Mouse (Mus musculus) spleen, adult 12 weeks (tissue): ENCODE results near the gene Hs2st1.

Experiments
- DNase-seq: peaks from one replicate; pipeline ENCODE4 v3.0.0; 2022; ENCODE audit warnings: low spot score

Hs2st1 gene

DNA sequence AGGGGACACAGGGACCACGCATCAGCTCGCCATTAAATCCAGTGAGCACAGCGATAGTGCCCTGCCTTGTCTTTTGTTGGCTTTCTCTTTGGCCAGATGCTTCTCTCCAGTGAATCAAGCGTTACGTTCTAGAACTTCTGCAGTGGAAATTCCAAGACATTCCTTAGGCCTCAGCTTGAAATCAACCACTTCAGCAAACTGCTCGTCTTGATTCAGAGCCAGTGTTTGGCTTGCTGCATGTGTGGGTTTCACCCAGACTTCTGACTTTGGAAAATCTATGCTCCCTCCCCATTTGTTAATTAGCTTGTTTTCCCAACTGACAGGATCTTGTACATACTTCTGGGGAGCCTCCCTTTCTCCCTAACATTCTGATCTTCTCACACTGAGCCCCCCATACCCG lies 16.8 kb upstream of the Hs2st1 start:
- no peak for DNase-seq

DNA sequence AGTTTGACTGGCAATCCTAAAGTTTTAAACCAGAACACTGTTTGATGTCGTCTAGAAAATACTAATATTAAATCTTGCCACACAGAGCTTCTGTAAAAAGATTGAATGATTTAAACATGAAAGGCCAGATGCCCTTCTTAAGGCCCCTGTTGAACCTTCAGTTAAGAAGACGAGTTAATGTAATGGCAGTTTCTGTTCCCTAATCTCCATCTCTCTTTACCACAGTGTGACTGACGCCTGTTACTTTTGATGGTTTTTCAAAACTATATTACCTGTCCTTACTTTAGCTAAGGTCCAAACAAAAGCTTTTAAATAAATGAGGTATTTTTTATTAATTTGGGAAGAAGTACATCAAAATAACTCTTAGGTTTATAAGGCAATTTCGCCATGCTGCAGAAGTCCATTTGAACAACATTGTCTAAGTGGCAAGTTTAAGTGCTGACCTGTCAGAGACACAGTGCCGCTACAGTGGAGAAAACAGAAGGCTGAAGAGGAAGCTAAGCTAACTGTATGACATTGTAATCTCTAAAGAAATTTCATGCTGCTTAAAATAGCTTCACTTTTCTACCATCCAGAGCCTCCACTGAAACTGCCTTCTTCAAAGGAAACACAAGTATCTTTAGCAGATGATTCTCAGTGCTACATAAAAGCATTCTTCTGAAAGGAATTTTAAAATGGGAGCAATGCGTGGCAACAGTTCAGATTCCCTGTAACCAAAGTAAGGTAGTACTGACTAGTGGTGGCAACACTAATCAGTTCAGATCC lies 15.0 kb upstream of the Hs2st1 start:
- DNase-seq = no peak

DNA sequence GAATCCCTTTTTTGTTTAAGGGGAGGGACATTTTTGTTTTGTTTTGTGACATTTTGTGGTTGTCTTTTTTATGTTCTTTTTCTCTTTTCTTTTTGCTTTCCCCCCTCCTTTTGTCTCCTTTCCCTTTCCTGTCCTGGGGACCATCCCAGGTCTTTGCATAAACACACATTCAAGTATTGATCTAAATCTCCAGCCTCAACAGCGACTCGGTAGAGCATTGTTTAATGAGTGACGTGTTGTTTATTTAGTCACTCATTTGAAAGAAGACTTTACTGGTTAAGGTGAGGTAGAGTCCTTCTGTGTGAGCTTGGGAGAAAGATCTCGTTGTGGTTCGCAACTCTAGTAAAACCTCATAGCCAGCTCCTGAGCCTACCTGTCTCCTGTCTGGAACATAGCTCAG lies 13.8 kb upstream of the Hs2st1 start:
- no peak for DNase-seq

DNA sequence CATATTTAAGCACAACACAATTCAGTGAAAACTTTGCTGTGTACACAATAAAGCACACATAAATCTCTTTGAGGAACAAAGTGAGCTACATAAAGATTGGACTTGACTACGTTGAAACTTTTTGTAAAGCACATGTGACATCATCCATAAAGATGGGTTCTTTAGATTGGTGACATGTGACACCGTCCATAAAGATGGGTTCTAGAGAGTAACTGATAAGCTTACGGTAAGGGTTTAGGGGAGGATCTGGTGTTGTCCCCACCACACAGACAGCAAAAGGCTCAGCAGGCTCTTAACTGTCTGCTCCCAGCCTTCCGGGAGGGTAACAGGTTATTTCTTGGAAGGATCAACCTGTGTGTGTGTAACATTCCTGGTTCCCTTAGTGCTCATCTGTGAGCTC lies 12.3 kb upstream of the Hs2st1 start:
- no peak for DNase-seq

DNA sequence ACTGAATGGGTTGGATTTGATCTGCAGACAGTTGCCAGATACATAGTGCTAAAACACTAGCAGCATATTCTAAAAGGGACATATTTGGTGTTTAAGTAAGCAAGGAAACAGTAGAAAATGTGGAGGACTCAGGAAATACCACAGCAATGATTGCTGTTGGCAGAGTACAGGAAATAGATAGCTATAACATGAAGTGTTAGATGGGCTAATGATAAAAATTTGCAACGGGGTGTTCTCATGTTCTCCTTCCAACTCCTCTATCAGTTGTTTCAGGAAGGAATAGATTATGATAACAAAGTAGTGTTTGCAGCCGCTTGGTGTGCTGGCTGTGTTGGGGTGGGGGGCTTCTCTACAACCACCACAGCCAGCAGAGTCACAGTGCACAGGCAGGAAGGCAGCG lies 11.9 kb upstream of the Hs2st1 start:
- no peak for DNase-seq

DNA sequence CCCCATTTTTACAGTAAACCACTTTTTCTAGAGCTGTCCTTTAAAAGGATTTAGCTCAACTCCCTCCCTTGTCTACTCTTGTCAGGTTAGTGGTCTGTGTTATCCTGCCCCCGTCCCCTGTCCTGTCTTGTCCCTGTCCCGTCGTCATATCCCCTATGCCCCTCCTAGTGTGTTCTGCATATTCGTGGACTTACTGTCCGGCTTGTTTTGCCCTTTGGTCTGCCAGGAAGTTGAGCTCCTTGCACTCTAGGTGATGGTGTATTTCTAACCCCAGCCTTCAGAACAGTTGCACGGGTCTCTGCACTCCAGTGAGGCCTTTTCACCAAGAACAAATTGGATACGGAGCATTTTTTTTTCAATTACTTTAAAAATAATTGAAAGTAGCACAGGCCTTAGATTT lies 10.3 kb upstream of the Hs2st1 start:
- no peak for DNase-seq

DNA sequence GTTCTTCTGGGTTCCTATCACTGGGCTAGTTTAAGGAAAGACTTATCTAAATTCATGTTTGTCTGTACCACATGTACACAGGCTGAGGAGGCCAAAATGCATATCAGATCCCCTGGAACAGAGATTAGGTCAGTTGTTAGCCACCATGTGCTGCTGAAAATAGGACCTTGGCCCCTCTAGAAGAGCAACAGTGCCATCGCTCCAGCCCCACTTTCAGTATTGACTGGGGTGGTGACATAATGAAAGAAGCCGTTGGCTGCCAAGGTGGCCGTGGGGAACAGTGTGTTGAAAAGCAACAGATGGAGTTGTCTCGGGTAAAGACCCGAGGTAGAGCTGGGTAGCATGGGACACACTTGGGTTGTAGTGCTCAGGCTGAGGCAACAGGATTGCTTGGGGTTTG lies 9.8 kb upstream of the Hs2st1 start:
- no peak for DNase-seq

DNA sequence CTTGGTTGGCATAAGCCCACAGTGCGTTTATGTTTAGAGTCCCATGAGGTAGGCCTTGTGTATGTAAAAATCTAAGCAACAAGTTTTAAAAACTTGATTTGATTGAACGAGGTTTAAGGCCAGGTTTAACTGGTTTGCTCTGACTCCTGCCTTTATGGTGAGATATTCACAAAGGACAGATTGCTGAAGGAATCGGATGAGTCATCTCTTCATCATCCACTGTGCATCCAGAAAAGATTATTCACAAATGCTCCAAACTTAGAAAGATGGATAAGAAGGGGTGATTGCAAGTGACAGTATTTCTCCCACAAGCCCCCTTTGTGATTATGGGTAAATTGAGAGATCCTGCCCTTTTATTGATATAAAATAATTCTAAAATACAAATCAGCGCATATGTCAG lies 8.9 kb upstream of the Hs2st1 start:
- DNase-seq = no peak

DNA sequence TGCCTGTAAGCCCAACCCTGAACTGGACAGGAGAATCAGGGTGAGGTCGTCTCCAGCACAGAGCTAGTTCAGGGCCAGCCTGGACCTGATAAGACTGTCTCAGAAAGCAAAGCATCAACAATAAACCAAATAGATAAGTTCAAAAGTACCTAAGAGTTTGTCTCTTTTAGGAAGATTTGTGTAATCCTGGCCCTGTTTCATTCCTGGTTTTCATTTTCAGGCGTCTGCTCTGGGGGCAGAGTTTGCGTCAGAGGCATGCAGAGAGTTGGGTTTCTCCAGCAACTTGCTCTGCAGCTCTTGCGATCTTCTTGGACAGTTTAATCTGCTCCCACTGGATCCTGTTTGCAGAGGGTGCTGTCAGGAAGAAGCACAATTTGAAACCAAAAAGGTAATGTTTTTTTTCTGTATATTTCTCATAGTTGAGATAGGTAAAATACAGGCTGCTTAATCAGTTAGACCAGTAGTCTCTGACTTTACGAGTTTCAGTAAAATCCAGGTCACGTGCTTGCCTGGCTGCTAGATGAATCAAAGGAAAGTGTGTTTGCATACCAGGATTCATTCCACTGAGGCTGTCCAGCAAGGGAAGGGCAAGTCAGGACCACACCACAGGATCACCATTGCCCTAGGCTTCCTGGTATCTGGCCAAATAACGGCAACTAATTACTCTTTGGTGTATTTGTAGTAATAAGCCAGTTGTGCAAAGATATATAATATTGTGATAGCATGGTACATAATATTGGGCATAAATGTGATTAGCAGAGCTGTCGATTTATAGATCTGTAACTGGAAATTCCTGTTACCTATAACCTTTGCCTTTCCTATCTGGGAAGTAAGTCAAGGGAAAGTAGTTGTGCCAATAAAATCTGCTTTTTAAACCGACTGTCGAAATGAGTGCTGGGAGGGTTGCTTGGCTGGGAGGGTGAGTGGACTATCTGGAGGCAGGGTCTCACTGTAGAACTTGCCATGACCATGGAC lies 7.7 kb upstream of the Hs2st1 start:
- no peak for DNase-seq

DNA sequence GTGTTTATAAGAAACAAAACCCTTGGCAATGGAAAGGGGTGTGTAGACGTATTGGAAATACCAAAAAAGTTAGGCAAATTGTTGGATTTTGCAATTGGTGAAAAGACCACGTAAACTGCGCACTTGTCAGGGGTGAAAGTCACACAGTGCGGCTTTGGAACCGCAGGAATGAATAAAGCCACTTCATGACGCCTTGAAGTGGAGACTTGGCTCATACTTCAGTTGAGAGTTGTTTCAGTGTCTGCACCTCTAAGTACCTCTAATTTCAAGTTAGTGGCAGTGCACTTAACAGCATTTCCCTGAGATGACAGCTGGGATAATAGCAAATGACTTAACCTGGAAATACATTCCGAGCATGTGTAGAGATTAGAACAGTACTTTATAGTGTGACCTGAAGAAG lies 4.3 kb upstream of the Hs2st1 start:
- no peak for DNase-seq

DNA sequence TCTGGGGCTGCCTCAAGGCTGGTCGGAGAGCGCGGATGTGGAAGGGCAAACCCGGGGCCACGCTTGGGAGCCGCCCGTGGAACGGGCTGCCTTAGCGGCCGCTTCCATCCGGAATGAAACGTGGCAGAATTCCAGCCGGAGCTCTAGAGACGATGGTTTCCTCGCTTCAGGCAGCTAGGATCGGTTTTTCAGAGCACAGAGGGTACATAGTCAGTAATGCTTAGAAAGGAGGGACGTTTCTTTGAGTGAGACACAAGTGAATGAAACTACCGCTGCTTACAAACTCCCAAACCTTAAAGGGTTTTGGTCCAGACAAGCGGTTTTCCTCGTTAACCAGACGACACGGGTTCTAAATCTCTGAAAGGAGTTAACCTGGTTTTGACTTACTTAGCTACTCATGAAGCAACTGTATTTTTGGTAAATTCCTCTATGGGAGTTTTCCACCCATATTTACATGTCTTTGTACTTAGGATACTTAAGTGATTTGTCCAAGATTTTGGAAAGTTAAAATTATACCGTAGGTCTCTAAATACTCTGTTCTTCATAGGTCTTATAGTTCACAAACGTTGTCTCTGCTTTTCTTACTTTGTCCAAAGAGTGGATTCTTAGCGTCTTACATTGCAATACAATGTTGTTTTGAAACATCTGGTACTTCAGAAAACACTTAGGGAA lies 971 bp upstream of the Hs2st1 start:
- DNase-seq = no peak

DNA sequence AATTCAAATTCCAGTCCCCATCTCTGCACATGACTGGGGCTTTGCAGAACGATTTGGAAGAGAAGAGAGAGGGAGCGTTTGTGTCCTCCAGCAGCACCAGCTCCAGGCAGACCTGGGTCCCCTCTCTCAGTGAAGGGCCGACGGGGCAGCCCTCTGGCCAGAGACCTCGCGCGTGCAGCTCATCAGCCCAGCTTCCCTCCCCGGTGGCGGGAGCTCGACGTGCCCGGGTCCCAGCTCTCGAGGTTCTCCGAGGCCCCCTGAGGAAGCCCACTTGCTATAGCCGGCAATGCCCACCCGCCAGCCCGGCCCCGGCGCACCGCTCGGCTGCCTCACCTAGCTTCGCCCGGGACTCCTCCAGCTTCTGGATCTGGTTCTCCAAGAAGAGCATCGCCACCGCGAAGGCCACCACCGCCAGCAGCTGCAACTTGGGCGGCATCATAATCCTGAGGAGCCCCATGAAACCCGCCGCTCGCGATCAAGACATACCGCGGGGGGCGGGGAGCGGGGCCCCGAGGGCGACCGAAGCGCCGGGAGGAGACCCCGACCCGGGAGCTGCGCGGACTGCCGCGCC lies 495 bp downstream of the Hs2st1 start:
- peak; percentile 38 for DNase-seq

DNA sequence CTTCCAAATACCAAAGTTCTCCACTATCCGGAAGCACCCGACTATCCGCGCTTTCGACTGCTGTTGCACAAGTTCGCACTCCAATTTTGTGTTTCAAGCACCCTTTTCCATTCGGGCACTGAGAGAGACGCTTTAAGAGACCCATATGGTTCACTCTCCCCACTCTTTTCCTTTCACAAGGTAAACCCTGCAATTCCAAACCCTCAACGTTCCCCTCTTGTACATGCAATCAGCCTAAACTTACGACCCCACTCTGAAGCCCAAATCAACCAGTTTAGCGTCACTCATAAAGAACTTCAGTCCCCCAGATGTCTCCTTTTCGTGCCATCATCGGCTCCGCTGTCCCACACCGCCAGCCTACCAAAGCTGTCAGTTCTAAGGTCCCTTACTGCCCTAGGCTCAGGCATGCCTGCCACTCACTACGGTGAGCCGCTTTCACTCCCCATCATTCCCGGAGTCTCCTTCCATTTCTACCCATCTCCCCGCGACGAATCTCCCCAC lies 1.1 kb downstream of the Hs2st1 start:
- peak; percentile 9 for DNase-seq

DNA sequence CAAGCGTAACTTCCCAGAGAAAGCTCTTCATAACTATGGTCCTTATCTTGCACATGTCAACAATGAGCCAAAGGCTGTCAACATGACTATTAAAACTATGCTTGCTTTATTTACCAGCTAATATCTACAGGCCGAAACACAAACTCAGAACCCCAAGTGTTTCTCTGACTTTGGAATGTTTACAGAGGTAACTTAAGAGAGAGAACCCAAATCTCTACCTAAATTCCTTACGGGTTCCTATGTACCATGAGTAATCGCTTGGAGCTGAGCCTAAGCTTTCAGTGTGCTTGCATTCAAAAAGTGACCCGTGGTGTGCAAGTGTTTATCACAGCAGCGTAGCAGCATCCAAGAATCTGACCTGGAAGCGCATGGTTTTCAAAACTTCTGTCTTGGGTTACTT lies 4.8 kb downstream of the Hs2st1 start:
- DNase-seq = no peak

DNA sequence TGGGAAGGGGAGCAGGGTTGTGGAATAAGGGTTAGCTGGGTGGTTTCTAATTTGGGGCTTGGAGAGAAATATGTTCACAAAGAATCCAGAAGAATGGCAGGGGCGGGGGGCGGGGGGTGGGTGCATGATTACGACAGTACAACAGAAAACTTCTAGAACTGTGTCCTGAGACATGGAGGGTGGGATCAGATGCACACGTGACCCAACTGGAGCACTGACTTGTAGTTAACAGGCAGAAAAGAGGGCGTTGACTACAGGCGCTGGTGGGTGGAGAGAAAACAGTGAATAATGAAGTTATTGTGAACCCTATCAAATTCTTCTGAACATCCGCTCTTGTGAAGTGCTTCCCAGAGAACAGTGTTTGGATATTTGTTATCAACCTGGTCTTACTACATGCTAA lies 6.1 kb downstream of the Hs2st1 start:
- DNase-seq = no peak

DNA sequence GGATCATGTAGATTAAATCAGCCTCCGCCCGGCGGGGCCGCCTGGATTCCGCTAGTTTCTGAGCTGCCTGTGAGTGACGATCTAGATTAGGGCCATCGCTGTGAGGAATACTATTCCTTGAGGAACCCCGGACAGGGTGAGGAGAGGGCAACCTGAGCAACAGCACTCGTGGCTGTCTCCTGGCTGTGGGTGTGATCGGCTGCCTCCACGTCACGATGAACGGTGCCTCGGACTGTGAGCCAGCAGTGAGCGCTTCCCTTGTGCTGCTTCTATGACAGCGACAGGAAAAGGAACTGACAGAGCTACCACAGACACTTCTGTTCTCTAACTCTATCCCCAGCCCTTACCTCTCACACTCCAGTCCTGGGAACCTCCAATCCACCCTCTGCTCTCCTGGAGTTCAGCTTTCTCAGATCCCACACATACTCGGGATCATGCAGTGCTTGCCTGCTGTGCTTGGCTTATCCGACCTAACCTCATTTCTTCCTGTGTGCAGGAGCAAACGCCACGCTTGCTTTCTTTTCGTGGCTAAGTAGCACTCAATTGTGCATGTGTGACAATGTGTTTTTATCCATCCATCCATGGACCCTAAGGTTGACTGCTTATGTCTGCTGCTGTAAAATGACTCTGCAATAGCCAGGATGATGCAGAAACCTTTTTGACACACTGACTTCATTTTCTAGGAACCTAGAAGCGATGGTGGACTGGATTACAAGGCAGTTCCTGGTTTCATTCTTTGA lies 8.3 kb downstream of the Hs2st1 start:
- no peak for DNase-seq

DNA sequence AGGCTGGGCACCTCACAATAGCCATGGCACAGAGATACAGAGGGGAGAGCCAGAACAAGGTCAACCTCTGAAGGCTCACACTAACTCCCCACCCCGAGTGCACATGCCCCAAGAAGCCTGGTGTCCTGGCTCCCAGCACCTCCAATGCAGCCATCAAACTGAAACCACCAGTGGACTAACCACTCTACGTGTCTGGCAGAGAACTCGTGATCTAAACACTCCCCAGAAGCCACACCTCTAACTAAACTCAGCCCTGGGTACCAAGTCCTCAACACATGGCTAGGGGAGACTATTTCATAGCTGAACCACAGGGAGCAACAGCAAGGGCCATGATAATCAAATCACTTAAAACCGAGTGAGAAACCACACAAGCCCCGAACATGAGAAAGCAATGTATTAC lies 11.7 kb downstream of the Hs2st1 start:
- no peak for DNase-seq

DNA sequence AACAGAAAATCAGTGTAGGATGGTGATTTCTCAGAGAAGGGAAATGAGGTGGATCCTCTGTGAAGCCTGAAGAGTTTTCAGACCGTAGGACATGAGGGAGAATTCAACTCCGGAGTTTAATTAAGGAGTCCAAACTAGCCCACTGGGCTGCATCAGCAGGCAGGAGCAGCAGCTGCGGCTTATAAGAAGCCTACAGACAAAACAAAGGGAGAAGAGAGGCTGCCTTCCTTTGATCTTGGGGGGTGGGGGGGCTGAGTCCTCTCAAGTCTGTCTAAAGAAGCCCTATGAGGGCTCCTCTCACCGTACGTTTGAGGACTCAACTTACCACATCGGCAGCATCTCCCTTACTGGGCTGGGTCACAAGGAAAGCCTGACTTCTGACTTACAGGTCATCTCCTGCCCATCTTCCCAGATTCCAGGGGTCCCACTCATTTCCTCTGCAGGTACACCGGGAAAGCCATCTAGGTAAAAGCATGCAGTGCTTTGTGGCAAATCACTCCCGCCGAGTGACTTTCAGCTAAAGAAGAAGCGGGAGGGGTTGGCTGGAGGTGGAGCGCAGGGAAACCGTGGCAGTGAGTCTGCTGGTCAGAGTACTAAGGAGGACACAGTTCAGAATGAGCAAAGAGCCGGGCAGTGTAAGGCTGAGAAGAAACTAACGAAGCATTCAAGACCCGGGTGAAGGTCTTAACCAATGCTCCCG lies 13.2 kb downstream of the Hs2st1 start:
- DNase-seq = no peak

DNA sequence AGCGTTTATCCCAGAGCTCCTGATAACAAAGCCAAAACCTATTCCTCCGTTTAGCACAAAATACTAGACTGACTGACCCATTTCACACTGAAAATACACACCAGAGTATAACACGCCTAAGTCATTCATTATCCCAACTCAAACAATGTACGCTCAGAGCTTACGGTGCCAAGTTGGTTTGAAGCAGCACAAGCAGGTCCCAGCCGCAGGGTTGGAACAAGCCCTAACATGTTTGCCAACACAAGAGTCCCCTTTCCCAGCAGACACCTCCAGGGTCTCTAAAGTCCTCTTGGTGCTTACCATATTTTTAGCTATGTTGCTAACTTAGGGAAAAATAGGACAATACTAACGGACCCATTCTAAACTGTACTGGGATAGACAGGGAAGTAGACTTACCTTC lies 14.8 kb downstream of the Hs2st1 start:
- DNase-seq = no peak

DNA sequence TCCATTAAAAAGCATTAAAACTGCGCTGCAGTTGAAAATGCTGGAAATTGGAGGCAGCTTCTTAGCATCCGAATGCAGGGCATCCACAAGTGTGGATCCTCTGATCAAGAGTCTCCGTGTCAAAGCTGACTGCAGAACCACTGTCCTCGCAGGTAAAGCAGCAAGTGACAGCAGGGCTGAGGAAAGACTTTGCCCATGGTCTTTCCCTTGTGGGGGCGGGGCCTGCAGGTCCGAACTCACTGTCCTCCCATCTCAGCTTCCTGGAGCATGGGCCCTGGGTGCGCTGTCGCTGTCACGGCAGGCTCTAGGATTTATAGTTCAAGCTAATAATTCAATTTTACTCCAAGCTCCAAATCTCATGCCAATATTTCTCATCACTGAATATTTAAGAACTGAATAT lies 15.5 kb downstream of the Hs2st1 start:
- DNase-seq = no peak

DNA sequence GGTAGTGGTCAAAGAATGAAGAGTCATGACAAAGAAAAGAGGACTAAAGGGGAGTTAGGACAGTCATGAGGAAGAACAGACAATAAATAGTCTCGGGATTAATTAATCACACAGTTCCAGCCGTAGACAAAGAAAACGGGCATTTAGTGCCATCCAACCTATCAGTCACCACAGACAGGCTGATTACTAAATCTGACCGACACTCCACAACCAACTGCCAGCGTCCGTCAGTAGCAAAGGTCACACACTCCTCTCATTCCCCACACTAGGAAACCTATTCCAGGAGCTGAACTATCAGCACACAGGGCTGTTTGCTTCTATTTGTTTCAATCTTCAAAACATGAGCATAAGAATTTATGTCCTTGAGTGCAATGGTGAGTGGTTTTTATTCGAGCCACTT lies 16.0 kb downstream of the Hs2st1 start:
- no peak for DNase-seq
